Mouse (Mus musculus): ENCODE data around the gene Psma6.

GRCm38 (mm10) chr12:55392733-55393577 lies 8.9 kb downstream of the Psma6 start:
- TF ChIP-seq CTCF (IDR thresholded peaks at IDR 0.05; ENCODE audit: insufficient read depth, low read length) = no peak
- no peak for TF ChIP-seq POLR2A (IDR thresholded peaks at IDR 0.05; ENCODE audit: borderline replicate concordance, extremely low read depth, low read depth, low read length)

All from lung, adult 2 months (tissue).